Mouse (Mus musculus): ENCODE measurements around the gene Lrrc8a. TPM values are rescaled to one million over a fixed set of nuclear protein-coding genes. Genes with fewer than 3 reads are reported as not detected.

The Lrrc8a gene
- polyA plus RNA-seq, 1 experiment from 2014 or later, result 43.9 TPM

GRCm38 (mm10) chr2:30205255-30205628 is 32.3 kb upstream of the Lrrc8a start:
- no peaks in the 10 kb centered on the region for H3K36me3 ChIP-seq (ENCODE audit: insufficient read depth)
- peak overlapping the region; percentile 62 for H3K9ac ChIP-seq
- H3K4me3 ChIP-seq (ENCODE audit: low read depth, low read length), result peak overlapping the region; percentile 67
- no peak for TF ChIP-seq CTCF (IDR thresholded peaks at IDR 0.05; ENCODE audit: low read depth)
- H3K4me1 ChIP-seq (ENCODE audit: insufficient read depth), result peaks cover 5% of the 10 kb centered on the region
- H3K4me2 ChIP-seq, result peak overlapping the region; percentile 78
- H3K9me3 ChIP-seq (ENCODE audit: low read depth, low read length), result no peaks in the 10 kb centered on the region
- H3K27ac ChIP-seq (ENCODE audit: low read depth), result peak overlapping the region; percentile 72; the same call in 1 of the 2 replicates
- peak; percentile 72 for ATAC-seq (ENCODE audit: insufficient read depth)
- peak; percentile 64 for DNase-seq
- WGBS, result under 1% methylated on average over 13 of the region's 13 CpGs
- no peaks in the 10 kb centered on the region for H3K27me3 ChIP-seq (ENCODE audit: insufficient read depth, low read length)

- H3K4me2 ChIP-seq, result peak within 1 kb of the TSS; percentile 78
- H3K27me3 ChIP-seq (ENCODE audit: insufficient read depth, low read length), result no peaks in the 10 kb centered on the region
- no peak for TF ChIP-seq CTCF (IDR thresholded peaks at IDR 0.05; ENCODE audit: low read depth)
- peak within 1 kb of the TSS; percentile 62 for H3K9ac ChIP-seq
- H3K4me3 ChIP-seq (ENCODE audit: low read depth, low read length), result peak within 1 kb of the TSS; percentile 67
- WGBS, result under 1% methylated on average over 44 of the region's 44 CpGs
- no peaks in the 10 kb centered on the region for H3K36me3 ChIP-seq (ENCODE audit: insufficient read depth)
- peaks cover 5% of the 10 kb centered on the region for H3K4me1 ChIP-seq (ENCODE audit: insufficient read depth)
- DNase-seq (peak; percentile 98), ATAC-seq (ENCODE audit: insufficient read depth) (peak; percentile 98)
- H3K9me3 ChIP-seq (ENCODE audit: low read depth, low read length), result no peaks in the 10 kb centered on the region
- H3K27ac ChIP-seq (ENCODE audit: low read depth), result peak within 1 kb of the TSS; percentile 72; the same call in 1 of the 2 replicates
Observed at GRCm38 (mm10) chr2:30205629-30206357, 31.7 kb upstream of the Lrrc8a start, which contains the start of gene Kyat1. Gene Kyat1 (minus strand): TSS chr2:30205847.

GRCm38 (mm10) chr2:30207401-30207800 is 30.1 kb upstream of the Lrrc8a start:
- H3K36me3 ChIP-seq (ENCODE audit: insufficient read depth), result no peaks in the 10 kb centered on the region
- H3K9me3 ChIP-seq (ENCODE audit: low read depth, low read length), result no peaks in the 10 kb centered on the region
- DNase-seq, result no peak
- H3K4me1 ChIP-seq (ENCODE audit: insufficient read depth), result peaks cover 5% of the 10 kb centered on the region
- H3K4me2 ChIP-seq, result no peak overlapping the region
- no peak overlapping the region for H3K27ac ChIP-seq (ENCODE audit: low read depth)
- 80% methylated on average over 4 of the region's 4 CpGs for WGBS
- H3K27me3 ChIP-seq (ENCODE audit: insufficient read depth, low read length), result no peaks in the 10 kb centered on the region
- no peak for ATAC-seq (ENCODE audit: insufficient read depth)
- no peak overlapping the region for H3K9ac ChIP-seq
- TF ChIP-seq CTCF (IDR thresholded peaks at IDR 0.05; ENCODE audit: low read depth), result no peak
- H3K4me3 ChIP-seq (ENCODE audit: low read depth, low read length), result no peak overlapping the region

- 71% methylated on average over 5 of the region's 5 CpGs for WGBS
Observed at GRCm38 (mm10) chr2:30207886-30208285, 29.6 kb upstream of the Lrrc8a start.

GRCm38 (mm10) chr2:30211408-30212168 is 25.9 kb upstream of the Lrrc8a start:
- WGBS, result 63% methylated on average over 6 of the region's 6 CpGs
- DNase-seq (no peak), ATAC-seq (ENCODE audit: insufficient read depth) (no peak)
- Histone ChIP-seq H3K4me3 (ENCODE audit: low read depth, low read length) (no peak overlapping the region), H3K36me3 (ENCODE audit: insufficient read depth) (no peaks in the 10 kb centered on the region), H3K9me3 (ENCODE audit: low read depth, low read length) (no peaks in the 10 kb centered on the region), H3K4me1 (ENCODE audit: insufficient read depth) (no peaks in the 10 kb centered on the region), H3K4me2 (no peak overlapping the region), H3K9ac (no peak overlapping the region), H3K27ac (ENCODE audit: low read depth) (no peak overlapping the region), H3K27me3 (ENCODE audit: insufficient read depth, low read length) (no peaks in the 10 kb centered on the region)
- TF ChIP-seq CTCF (IDR thresholded peaks at IDR 0.05; ENCODE audit: low read depth), result no peak

More at GRCm38 (mm10) chr2:30207886-30208285, 29.6 kb upstream of the Lrrc8a start:
- Histone ChIP-seq H3K27me3 (ENCODE audit: insufficient read depth, low read length) (no peaks in the 10 kb centered on the region), H3K9ac (no peak overlapping the region), H3K4me1 (ENCODE audit: insufficient read depth) (peaks cover 5% of the 10 kb centered on the region), H3K36me3 (ENCODE audit: insufficient read depth) (no peaks in the 10 kb centered on the region), H3K4me2 (no peak overlapping the region), H3K27ac (ENCODE audit: low read depth) (no peak overlapping the region), H3K9me3 (ENCODE audit: low read depth, low read length) (no peaks in the 10 kb centered on the region), H3K4me3 (ENCODE audit: low read depth, low read length) (no peak overlapping the region)
- ATAC-seq (ENCODE audit: insufficient read depth) (no peak), DNase-seq (no peak)
- TF ChIP-seq CTCF (IDR thresholded peaks at IDR 0.05; ENCODE audit: low read depth), result no peak

GRCm38 (mm10) chr2:30212169-30212545 is 25.4 kb upstream of the Lrrc8a start:
- 75% methylated on average over 4 of the region's 4 CpGs for WGBS
- Histone ChIP-seq H3K4me2 (no peak overlapping the region), H3K4me1 (ENCODE audit: insufficient read depth) (no peaks in the 10 kb centered on the region), H3K36me3 (ENCODE audit: insufficient read depth) (no peaks in the 10 kb centered on the region), H3K9me3 (ENCODE audit: low read depth, low read length) (no peaks in the 10 kb centered on the region), H3K27me3 (ENCODE audit: insufficient read depth, low read length) (no peaks in the 10 kb centered on the region), H3K4me3 (ENCODE audit: low read depth, low read length) (no peak overlapping the region), H3K9ac (no peak overlapping the region), H3K27ac (ENCODE audit: low read depth) (no peak overlapping the region)
- no peak for TF ChIP-seq CTCF (IDR thresholded peaks at IDR 0.05; ENCODE audit: low read depth)
- DNase-seq (no peak), ATAC-seq (ENCODE audit: insufficient read depth) (no peak)

GRCm38 (mm10) chr2:30212951-30213350 is 24.6 kb upstream of the Lrrc8a start:
- H3K4me1 ChIP-seq (ENCODE audit: insufficient read depth), result no peaks in the 10 kb centered on the region
- no peaks in the 10 kb centered on the region for H3K9me3 ChIP-seq (ENCODE audit: low read depth, low read length)
- no peak overlapping the region for H3K27ac ChIP-seq (ENCODE audit: low read depth)
- H3K4me2 ChIP-seq, result no peak overlapping the region
- H3K36me3 ChIP-seq (ENCODE audit: insufficient read depth), result no peaks in the 10 kb centered on the region
- whole genome bisulfite sequencing, result 45% methylated on average over 1 of the region's 1 CpGs
- H3K9ac ChIP-seq, result no peak overlapping the region
- no peaks in the 10 kb centered on the region for H3K27me3 ChIP-seq (ENCODE audit: insufficient read depth, low read length)
- no peak overlapping the region for H3K4me3 ChIP-seq (ENCODE audit: low read depth, low read length)
- DNase-seq (no peak), ATAC-seq (ENCODE audit: insufficient read depth) (no peak)
- TF ChIP-seq CTCF (IDR thresholded peaks at IDR 0.05; ENCODE audit: low read depth), result no peak

Measured in lung, embryonic 14.5 days (tissue).